Mouse (Mus musculus) megakaryocyte, adult 5-6 weeks (primary cell): ENCODE measurements around the gene Apol11a. TPM values are rescaled to one million over a fixed set of nuclear protein-coding genes. Genes with fewer than 3 reads are reported as not detected.
"Not testable (repeated sequence)": the region's sequence is repeated elsewhere in the genome, so short reads cannot be mapped to it uniquely, and the experiment has no call there.

Experiments used
- ATAC-seq: 2 replicates; pipeline ENCODE4 v1.8.0; 2016; ENCODE audit warnings: mild to moderate bottlenecking, inconsistent platforms; ENCODE audit not compliant: poor library complexity, severe bottlenecking
- total RNA-seq, 2 experiments: library from RNA; stranded (forward) in 1 of 2; stranded (reverse) in 1 of 2; fragments of 153-499, 151-499 nt in 1 of 2; fragments of 221-1000, 200-1000 nt in 1 of 2; gene quantifications; 2 replicates each; pipeline versions ENCODE4 v1.2.3 to v1.2.4; 2015 to 2017

Apol11a gene
- total RNA-seq (2015): not detected in 2 replicates
- 0.33 and 0.89 TPM in 2 replicates for total RNA-seq (2017)

DNA sequence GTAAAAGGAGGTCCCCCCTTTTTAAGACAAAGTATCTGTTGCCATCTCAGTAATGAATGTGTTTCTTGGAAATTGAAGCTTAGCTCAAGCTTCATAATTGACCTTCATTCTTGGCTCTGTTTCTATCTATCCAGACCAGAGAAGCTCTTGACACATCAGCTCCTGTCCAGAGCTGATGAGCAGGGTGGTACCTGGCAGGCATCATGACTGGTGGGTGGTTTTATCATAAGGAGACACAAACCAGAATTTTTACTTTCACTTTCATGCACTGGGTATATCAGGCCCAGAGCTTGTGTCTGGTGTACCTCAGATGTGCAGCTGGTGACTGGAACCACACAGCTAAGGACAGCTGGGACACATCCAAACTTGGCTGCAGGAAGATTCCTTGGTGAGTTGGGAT, at the start of gene Apol11a:
Gene Apol11a (plus strand): TSS at position 306 of the 400 bp plus-strand sequence.
- ATAC-seq: not testable (repeated sequence)

DNA sequence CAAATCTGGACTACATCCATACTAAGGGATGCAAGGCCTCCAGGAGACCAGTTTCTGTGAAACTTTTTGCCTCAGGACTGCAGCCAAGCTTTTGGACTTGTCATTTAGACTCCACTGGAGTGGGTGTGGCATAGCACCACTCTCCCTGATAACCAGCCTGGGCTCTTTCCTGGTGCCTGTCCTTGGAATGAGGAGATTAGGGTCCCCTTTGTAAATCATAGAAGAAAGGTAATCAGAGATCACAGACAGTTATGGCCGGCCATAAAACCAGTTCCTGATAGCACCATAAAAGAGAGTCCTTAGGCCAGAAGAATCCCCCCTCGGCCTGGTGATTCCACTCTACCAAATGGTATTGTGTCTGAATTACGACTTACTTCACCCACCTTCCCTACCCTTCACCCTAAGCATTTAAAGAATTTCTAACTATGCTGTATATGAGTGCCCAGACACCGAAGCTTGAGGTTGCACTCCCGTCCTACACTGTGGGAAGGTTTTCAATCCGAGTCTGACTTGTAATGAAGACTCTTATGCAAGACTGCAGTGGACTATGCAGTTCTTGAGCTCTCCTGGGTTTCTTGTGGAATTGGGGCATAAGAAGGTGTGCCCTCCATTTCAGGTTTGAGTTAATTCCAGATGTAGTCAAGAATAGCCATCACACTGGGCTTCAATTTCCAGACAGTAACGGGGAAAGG, 33.2 kb upstream of the Apol11a start:
- ATAC-seq: not testable (repeated sequence)

DNA sequence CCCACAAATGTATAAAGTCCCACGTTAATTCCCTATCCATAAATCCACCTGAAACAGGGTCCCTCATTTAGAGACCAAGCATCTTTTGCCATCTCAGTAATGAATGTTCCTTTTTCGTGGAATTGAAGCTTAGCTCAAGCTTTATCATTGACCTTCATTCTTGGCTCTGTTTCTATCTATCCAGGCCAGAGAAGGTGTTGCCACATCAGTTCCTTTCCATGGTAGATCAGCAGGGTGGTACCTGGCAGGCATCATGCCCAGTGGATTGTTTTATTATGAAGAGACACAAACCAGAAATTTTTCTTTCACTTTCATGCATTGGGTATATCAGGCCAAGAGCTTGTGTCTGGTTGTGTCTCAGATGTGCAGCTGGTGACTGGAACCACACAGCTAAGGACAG, 31.4 kb upstream of the Apol11a start, which contains the start of gene Apol10a:
Gene Apol10a (plus strand): TSS at position 355 of the 400 bp plus-strand sequence.
- not testable (repeated sequence) for ATAC-seq

DNA sequence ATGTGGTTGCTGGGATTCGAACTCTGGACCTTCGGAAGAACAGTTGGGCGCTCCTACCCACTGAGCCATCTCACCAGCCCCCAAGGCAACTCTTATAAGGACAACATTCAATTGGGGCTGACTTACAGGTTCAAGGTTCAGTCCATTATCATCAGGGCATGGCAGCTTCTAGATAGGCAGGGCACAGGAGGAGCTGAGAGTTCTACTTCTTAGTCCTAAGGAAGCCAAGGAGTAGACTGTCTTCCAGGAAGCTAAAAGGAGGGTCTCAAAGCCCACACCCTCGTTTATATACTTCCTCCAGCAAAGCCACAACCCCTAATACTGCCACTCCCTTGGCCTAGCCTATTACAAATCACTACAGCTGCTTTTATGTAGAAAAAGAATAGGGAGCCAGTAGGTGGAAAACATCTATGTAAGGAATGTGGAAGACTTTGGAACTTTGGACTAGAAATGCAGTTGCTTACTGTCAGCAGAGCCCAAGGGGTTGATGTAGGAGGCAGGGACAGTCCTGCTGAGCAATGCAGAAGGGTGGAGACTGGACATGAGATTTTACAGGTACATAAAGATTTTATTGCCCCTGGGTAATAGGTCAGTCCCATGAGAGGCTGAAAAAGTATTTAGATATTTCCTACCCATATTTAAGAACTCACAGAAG, 25.8 kb upstream of the Apol11a start:
- no peak for ATAC-seq

DNA sequence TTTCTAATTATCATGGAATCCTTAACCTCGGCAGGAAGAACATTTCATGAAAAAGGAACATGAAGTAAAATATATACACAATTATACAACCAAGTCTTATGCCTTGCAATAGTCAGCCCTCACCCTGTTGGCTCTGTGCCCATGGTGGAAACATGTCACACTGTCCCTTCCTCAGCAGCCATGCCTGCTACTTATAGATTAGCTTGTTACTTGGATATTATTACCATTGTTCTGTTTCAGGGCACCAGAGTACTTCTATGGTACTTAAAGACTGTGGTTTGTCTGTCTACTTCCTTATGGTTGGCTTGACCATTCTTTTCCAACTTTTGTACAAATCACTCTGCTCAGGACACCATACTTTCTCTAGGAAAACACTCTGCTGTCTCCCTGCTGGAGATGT, 14.9 kb upstream of the Apol11a start:
- not testable (repeated sequence) for ATAC-seq

GRCm38 (mm10) chr15:77494694-77495093, 13.4 kb upstream of the Apol11a start:
- ATAC-seq: not testable (repeated sequence)

- not testable (repeated sequence) for ATAC-seq
Measured at GRCm38 (mm10) chr15:77520596-77520995, 12.5 kb downstream of the Apol11a start.

DNA sequence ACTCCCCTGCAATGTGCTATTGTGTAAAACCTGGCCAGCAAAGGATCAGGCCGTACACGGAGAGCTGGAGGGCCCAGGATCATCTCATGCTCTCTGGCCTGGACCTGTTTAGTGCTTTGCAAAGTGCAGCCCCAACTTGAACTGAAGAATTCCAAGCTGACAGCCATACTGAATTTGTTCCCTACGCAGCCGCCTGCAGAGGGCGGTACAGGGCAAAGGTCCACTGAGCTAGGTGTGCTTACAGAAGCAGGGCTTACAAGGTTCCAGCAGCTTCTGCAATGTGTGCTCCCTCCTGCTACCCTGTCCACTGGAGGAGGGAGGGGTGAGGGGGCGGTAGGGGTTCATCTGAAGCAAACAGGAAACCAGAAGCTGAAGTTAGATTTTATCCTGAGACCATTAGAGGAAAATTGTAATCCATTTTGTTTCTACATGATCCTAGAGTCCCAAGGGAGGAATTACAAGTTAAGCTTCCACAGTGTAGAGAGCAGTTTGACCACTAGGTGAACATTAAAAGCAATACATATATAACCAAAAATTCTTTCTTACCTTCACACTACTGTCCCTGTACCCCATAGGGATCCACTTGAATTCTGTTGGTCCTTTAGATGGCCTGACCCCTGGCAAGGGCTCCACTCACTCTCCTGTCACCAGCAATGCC, 15.2 kb downstream of the Apol11a start:
- not testable (repeated sequence) for ATAC-seq

DNA sequence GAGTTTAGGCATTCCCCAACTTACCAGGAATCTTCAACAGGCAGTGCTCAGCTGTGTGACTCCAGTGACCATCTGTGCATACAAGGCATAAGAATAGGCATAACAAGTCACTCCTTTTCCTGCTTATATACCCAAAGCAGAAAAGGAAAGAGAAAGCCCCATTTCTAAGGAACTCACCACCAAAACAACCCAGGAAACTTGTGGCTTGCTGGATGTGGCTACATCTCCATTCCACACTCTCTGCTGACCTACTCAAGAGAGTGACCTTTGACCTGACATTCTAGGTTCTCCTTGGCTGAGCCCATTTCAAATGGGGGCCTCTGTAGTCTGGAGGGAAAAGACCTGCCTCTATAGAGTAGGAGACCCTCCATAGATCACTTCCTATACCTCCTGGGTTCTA, 25.1 kb downstream of the Apol11a start, which contains the start of gene Apol7c:
Gene Apol7c (minus strand): TSS at position 101 of the 400 bp plus-strand sequence.
- no peak for ATAC-seq

GRCm38 (mm10) chr15:77539221-77539620, 31.1 kb downstream of the Apol11a start:
- ATAC-seq: not testable (repeated sequence)

DNA sequence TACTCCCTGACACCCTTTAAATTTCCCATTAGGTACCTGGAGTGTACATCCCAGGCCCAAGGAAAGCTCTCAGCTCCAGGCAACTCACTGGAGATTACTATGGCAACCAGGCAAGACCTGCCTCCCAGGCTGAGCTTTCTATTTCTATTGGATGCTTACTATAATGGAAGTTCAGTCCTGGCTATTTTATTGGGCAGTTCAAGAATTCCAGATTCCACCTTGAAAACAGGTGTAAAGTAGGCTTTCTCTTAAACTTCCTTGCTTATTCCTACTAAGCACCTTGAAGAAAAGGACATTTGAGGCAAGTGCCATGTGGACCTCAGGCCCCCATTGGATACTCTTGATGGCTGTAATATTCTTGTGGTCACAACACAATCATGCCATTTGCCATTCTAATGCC, 53.7 kb downstream of the Apol11a start, which contains the start of gene 1700025B11Rik:
Gene 1700025B11Rik (minus strand): TSS at position 101 of the 400 bp plus-strand sequence.
- ATAC-seq: no peak

DNA sequence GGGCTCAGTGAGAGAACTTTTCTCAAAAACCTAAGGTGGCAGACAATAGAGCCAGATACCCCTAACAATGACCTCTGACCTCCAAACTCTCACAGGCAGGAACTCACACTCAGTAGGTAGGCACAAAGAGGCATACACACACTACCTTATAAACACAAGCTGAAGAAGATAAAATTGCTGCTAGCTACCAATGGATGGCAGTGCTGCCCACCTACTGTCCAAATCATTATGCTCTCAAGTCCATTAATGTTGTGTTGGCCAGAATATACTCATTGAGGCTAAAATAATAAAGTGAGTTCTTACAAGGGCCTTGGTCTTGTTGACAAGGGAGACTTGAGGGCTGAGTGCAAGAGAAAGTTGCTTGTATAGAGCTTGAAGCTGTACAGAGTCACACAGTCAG, 55.1 kb downstream of the Apol11a start:
- ATAC-seq: no peak

Other genes with a start within 250 kb of the Apol11a start
- 0.13 TPM in 1 of 2 replicates, not detected in the other for gene Rbfox2, start 201.3 kb upstream of the Apol11a start, total RNA-seq (2015)
- gene Rbfox2, start 201.3 kb upstream of the Apol11a start, total RNA-seq (2017): 0.12 and 0.51 TPM in 2 replicates
- not detected in 2 replicates for gene Apol7a, start 109.2 kb upstream of the Apol11a start, total RNA-seq (2015)
- not detected in 2 replicates for gene Apol7a, start 109.2 kb upstream of the Apol11a start, total RNA-seq (2017)
- gene Apol9a, start 97.1 kb upstream of the Apol11a start, total RNA-seq (2015): not detected in 2 replicates
- gene Apol9a, start 97.1 kb upstream of the Apol11a start, total RNA-seq (2017): 0.04 TPM in 1 of 2 replicates, not detected in the other
- gene Apol7b, start 60.8 kb upstream of the Apol11a start, total RNA-seq (2015): 0.54 TPM in 1 of 2 replicates, not detected in the other
- 4.8 TPM in 1 of 2 replicates, not detected in the other for gene Apol7b, start 60.8 kb upstream of the Apol11a start, total RNA-seq (2017)
- 0.07 TPM in 1 of 2 replicates, not detected in the other for gene Apol10a, start 31.2 kb upstream of the Apol11a start, total RNA-seq (2015)
- gene Apol10a, start 31.2 kb upstream of the Apol11a start, total RNA-seq (2017): not detected in 2 replicates
- gene Apol7c, start 25.0 kb downstream of the Apol11a start, total RNA-seq (2015): 0.14 and 0.40 TPM in 2 replicates
- gene Apol7c, start 25.0 kb downstream of the Apol11a start, total RNA-seq (2017): 0.04 and 0.53 TPM in 2 replicates
- gene 1700025B11Rik, start 53.6 kb downstream of the Apol11a start, total RNA-seq (2015): not detected in 2 replicates
- not detected in 2 replicates for gene 1700025B11Rik, start 53.6 kb downstream of the Apol11a start, total RNA-seq (2017)
- gene Apol10b, start 87.9 kb downstream of the Apol11a start, total RNA-seq (2015): 0.07 TPM in 1 of 2 replicates, not detected in the other
- gene Apol10b, start 87.9 kb downstream of the Apol11a start, total RNA-seq (2017): not detected in 2 replicates
- gene Gm36245, start 91.0 kb downstream of the Apol11a start, total RNA-seq (2015): not detected in 2 replicates
- gene Gm36245, start 91.0 kb downstream of the Apol11a start, total RNA-seq (2017): not detected in 2 replicates
- not detected in 2 replicates for gene Apol11b, start 135.0 kb downstream of the Apol11a start, total RNA-seq (2015)
- 0.08 TPM in 1 of 2 replicates, not detected in the other for gene Apol11b, start 135.0 kb downstream of the Apol11a start, total RNA-seq (2017)
- 1.4 and 3.2 TPM in 2 replicates for gene Apol7e, start 190.6 kb downstream of the Apol11a start, total RNA-seq (2015)
- gene Apol7e, start 190.6 kb downstream of the Apol11a start, total RNA-seq (2017): 0.66 and 1.6 TPM in 2 replicates
- not detected in 2 replicates for gene Apol9b, start 220.8 kb downstream of the Apol11a start, total RNA-seq (2015)
- not detected in 2 replicates for gene Apol9b, start 220.8 kb downstream of the Apol11a start, total RNA-seq (2017)
- gene Apol8, start 248.7 kb downstream of the Apol11a start, total RNA-seq (2015): 0.16 and 1.3 TPM in 2 replicates
- 0.16 and 0.26 TPM in 2 replicates for gene Apol8, start 248.7 kb downstream of the Apol11a start, total RNA-seq (2017)